Mouse (Mus musculus): ENCODE results near the gene Nkd1. TPM values are rescaled to one million over a fixed set of nuclear protein-coding genes. Genes with fewer than 3 reads are reported as not detected.

Gene Nkd1
- polyA plus RNA-seq, 1 experiment from 2014 or later, result 27.8 TPM

DNA sequence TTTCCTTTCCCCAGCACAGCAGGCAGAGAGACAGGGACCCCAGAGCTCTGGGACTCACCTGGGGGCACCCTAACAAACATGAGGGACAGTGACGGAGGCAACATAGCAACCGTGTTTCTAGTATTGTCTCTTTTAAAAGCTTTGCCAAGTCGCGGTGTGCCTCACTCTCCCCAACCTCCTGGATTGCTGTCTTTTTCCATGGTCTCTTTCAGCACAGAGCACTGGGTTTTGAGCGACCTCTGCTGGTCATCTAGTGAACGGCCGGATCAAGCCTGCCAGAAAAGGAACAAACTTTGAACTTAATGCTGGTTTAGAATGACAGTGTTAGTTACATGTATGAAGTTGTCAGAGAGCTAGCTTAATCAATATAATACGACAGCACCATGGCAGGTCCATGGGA is 100.3 kb downstream of the Nkd1 start:
- Histone ChIP-seq H3K4me2 (ENCODE audit: low read depth, low read length) (no peak overlapping the region), H3K4me1 (ENCODE audit: control insufficient read depth, insufficient read depth, low read length) (no peaks in the 10 kb centered on the region), H3K9ac (ENCODE audit: low read depth, low read length) (no peak overlapping the region), H3K27me3 (replicated peaks; ENCODE audit: control insufficient read depth, insufficient read depth, low read length) (peaks cover 2% of the 10 kb centered on the region; the same call in 1 of the 2 replicates), H3K4me3 (ENCODE audit: low read length) (no peak overlapping the region), H3K27ac (ENCODE audit: low read length) (no peak overlapping the region), H3K36me3 (ENCODE audit: control insufficient read depth, insufficient read depth, low read length) (no peaks in the 10 kb centered on the region), H3K9me3 (ENCODE audit: control insufficient read depth, low read length) (no peaks in the 10 kb centered on the region)
- peak; percentile 58; the same call in 1 of the 2 replicates for ATAC-seq
- 1% methylated on average over 8 of the region's 8 CpGs for WGBS

DNA sequence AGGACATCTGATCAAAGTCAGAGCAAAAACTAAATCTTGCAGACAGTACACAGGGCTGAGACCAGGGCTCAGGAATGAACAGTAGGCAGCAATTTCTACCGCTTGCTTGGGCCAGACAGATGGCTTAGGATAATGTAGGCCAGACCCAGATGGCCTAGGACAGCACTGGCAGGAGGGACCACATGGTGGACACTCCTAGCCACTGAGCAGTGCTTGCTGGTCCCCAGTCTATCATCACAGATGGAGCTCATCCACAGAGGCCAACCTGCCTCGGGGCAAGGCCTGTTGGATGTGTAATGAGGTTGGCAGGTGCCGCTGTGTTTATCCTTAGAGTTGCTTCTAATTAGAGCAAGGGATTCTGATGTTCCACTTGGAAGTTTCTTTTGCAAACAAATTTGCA is 102.2 kb downstream of the Nkd1 start:
- no peak overlapping the region for H3K4me3 ChIP-seq (ENCODE audit: low read length)
- WGBS, result 80% methylated on average over 3 of the region's 3 CpGs
- H3K4me1 ChIP-seq (ENCODE audit: control insufficient read depth, insufficient read depth, low read length), result peaks cover 6% of the 10 kb centered on the region; the same call in 1 of the 2 replicates
- H3K9ac ChIP-seq (ENCODE audit: low read depth, low read length), result no peak overlapping the region
- H3K36me3 ChIP-seq (ENCODE audit: control insufficient read depth, insufficient read depth, low read length), result no peaks in the 10 kb centered on the region
- ATAC-seq, result no peak
- H3K27ac ChIP-seq (ENCODE audit: low read length), result no peak overlapping the region
- H3K4me2 ChIP-seq (ENCODE audit: low read depth, low read length), result no peak overlapping the region
- peaks cover 2% of the 10 kb centered on the region; the same call in 1 of the 2 replicates for H3K27me3 ChIP-seq (replicated peaks; ENCODE audit: control insufficient read depth, insufficient read depth, low read length)
- no peaks in the 10 kb centered on the region for H3K9me3 ChIP-seq (ENCODE audit: control insufficient read depth, low read length)

DNA sequence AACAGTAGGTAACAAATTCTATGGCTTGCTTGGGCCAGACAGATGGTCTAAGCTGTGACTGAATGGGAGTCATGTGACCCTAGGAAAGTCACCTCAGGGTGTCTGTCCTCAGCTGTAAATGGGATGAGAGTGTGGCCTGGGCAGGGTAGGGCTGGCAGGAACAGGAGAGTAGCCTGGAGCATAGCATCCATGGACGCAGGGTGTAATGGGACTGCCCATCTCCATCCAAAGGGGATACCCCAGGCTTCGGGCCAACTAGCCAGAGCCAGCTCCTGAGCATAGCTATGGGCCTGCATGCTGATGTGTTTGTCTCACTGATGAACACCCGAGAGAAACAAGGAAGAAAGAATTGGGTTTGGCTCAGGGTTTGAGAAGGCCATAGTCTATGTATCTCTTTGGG is 103.1 kb downstream of the Nkd1 start:
- Histone ChIP-seq H3K36me3 (ENCODE audit: control insufficient read depth, insufficient read depth, low read length) (no peaks in the 10 kb centered on the region), H3K4me3 (ENCODE audit: low read length) (no peak overlapping the region), H3K4me1 (ENCODE audit: control insufficient read depth, insufficient read depth, low read length) (peaks cover 8% of the 10 kb centered on the region; the same call in 1 of the 2 replicates), H3K27ac (ENCODE audit: low read length) (no peak overlapping the region), H3K9me3 (ENCODE audit: control insufficient read depth, low read length) (no peaks in the 10 kb centered on the region), H3K9ac (ENCODE audit: low read depth, low read length) (no peak overlapping the region), H3K4me2 (ENCODE audit: low read depth, low read length) (no peak overlapping the region), H3K27me3 (replicated peaks; ENCODE audit: control insufficient read depth, insufficient read depth, low read length) (peaks cover 2% of the 10 kb centered on the region; the same call in 1 of the 2 replicates)
- WGBS, result 82% methylated on average over 3 of the region's 3 CpGs
- ATAC-seq, result no peak

DNA sequence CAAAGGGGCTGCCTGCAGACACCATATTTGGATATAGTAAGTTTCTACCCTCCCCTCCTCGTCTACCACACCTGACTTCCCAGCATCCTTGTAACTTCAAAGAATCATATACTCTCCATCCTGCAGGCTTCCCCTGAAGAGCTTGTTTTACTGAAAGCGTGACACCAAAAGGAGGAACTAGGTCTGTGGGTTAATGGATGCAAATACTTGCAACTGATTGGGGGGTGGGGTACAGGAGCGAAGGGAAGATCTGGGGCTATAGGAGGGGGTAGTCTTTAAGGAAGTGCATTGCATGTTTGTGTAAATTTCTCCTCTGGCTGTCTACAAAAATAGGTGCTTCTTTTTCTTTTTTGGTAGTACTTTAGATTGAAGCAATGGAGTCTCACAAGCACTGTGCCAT is 105.3 kb downstream of the Nkd1 start:
- Histone ChIP-seq H3K27ac (ENCODE audit: low read length) (no peak overlapping the region), H3K4me3 (ENCODE audit: low read length) (no peak overlapping the region), H3K9ac (ENCODE audit: low read depth, low read length) (no peak overlapping the region), H3K9me3 (ENCODE audit: control insufficient read depth, low read length) (no peaks in the 10 kb centered on the region), H3K4me1 (ENCODE audit: control insufficient read depth, insufficient read depth, low read length) (peaks cover 8% of the 10 kb centered on the region; the same call in 1 of the 2 replicates), H3K36me3 (ENCODE audit: control insufficient read depth, insufficient read depth, low read length) (no peaks in the 10 kb centered on the region), H3K4me2 (ENCODE audit: low read depth, low read length) (no peak overlapping the region), H3K27me3 (replicated peaks; ENCODE audit: control insufficient read depth, insufficient read depth, low read length) (peaks cover 2% of the 10 kb centered on the region; the same call in 1 of the 2 replicates)
- ATAC-seq, result no peak
- WGBS, result 79% methylated on average over 3 of the region's 3 CpGs

DNA sequence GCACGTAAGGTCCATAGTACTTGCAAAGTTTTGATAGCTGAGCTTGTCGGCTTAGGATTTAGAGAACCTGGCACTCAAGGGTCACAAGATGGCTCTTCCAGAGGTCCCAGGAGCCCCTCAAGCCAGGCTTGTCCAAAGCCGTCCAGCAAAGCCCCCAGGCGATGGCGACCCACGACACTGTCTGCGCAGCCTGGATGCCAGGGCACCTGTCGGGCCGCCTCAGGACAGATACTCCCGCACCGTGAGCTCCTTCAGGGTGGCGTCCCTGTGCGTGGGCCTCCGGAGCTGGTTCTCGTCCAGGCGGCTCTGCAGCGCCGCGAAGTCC is 105.7 kb downstream of the Nkd1 start:
- peak overlapping the region; percentile 95 for H3K4me2 ChIP-seq (ENCODE audit: low read depth, low read length)
- H3K27ac ChIP-seq (ENCODE audit: low read length), result no peak overlapping the region
- peaks cover 8% of the 10 kb centered on the region; the same call in 1 of the 2 replicates for H3K4me1 ChIP-seq (ENCODE audit: control insufficient read depth, insufficient read depth, low read length)
- peak overlapping the region; percentile 78 for H3K9ac ChIP-seq (ENCODE audit: low read depth, low read length)
- 12% methylated on average over 19 of the region's 19 CpGs for WGBS
- H3K27me3 ChIP-seq (replicated peaks; ENCODE audit: control insufficient read depth, insufficient read depth, low read length), result peaks cover 2% of the 10 kb centered on the region; the same call in 1 of the 2 replicates
- H3K36me3 ChIP-seq (ENCODE audit: control insufficient read depth, insufficient read depth, low read length), result no peaks in the 10 kb centered on the region
- ATAC-seq, result no peak
- peak overlapping the region; percentile 58 for H3K4me3 ChIP-seq (ENCODE audit: low read length)
- H3K9me3 ChIP-seq (ENCODE audit: control insufficient read depth, low read length), result no peaks in the 10 kb centered on the region

DNA sequence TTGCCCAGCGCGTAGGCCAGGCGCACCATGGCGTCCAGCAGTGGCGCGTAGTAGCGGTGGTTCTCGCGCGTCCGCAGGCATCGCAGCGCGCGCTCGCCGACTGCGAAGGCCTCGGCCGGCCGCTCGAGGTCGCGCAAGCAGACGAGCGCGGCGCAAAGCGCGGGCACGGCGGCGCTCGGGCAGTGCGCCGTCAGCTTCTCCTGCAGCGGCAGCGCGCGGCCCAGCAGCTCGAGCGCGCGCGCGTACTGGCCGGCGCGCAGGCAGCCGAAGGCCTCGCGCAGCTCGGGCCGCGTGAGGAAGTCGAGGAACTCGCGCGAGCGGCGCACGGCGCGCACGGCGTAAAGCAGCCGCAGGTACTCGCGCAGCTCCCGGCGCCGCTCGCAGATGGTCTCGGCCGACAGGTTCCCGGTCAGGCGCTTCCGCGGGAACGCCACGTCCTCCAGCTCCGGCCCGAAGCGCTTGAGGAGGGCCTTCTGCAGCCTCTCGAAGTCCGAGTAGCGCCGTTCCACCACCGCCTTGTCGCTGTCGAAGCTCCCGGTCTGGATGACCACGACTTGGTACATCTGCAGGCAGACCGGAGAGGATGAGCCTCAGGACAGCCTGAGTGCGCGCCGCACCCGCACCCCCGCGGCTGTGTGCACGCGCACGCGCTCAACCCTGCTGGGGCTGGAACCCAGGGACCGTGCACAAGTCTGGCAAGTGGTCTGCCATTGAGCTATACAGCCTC is 106.3 kb downstream of the Nkd1 start:
- no peaks in the 10 kb centered on the region for H3K36me3 ChIP-seq (ENCODE audit: control insufficient read depth, insufficient read depth, low read length)
- peaks cover 8% of the 10 kb centered on the region; the same call in 1 of the 2 replicates for H3K4me1 ChIP-seq (ENCODE audit: control insufficient read depth, insufficient read depth, low read length)
- H3K4me2 ChIP-seq (ENCODE audit: low read depth, low read length), result peak overlapping the region; percentile 95
- WGBS, result under 1% methylated on average over 104 of the region's 105 CpGs
- peaks cover 2% of the 10 kb centered on the region; the same call in 1 of the 2 replicates for H3K27me3 ChIP-seq (replicated peaks; ENCODE audit: control insufficient read depth, insufficient read depth, low read length)
- peak; percentile 90 for ATAC-seq
- peak overlapping the region; percentile 78 for H3K9ac ChIP-seq (ENCODE audit: low read depth, low read length)
- H3K27ac ChIP-seq (ENCODE audit: low read length), result peak overlapping the region; percentile 15; the same call in 1 of the 2 replicates
- H3K9me3 ChIP-seq (ENCODE audit: control insufficient read depth, low read length), result no peaks in the 10 kb centered on the region
- peak overlapping the region; percentile 58 for H3K4me3 ChIP-seq (ENCODE audit: low read length)

DNA sequence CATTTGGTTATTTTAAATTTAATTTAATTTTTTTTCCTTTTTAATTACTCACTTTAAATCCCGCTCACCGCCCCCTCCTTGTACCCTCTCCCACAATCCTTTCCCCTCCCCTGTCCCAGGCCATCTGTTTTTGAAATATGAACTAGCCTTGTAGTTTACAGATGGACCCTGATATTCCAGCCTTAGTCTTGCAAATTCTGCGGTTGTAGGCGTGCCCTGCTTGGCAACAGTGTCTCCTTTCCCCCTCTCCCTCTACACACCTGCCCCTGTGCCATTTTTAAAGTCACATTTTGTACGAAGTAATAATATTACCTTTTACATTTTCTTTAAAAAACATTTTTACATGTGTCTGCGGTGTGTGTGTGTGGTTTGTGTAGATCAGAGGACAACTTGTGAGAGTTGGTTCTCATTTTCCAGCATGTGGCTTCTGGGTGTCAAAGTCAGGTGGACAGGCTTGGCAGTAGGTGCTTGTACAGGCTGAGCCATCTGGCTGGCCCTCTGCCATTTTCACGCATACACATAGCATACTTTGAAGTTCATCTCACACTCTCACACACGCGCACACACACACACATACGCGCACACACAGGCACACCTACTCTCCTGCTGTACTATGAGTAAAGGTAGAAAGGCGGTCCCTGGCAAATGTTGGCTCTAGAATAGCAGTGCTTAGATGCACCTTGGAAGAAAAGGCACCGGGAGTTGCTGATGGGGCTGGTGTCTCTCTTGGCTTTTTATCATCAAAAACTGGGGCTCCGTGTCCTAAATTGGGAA is 107.0 kb downstream of the Nkd1 start:
- Histone ChIP-seq H3K9ac (ENCODE audit: low read depth, low read length) (peak overlapping the region; percentile 78; the same call in 1 of the 2 replicates), H3K4me3 (ENCODE audit: low read length) (peak overlapping the region; percentile 58), H3K36me3 (ENCODE audit: control insufficient read depth, insufficient read depth, low read length) (no peaks in the 10 kb centered on the region), H3K27me3 (replicated peaks; ENCODE audit: control insufficient read depth, insufficient read depth, low read length) (peaks cover 2% of the 10 kb centered on the region; the same call in 1 of the 2 replicates), H3K4me1 (ENCODE audit: control insufficient read depth, insufficient read depth, low read length) (peaks cover 8% of the 10 kb centered on the region; the same call in 1 of the 2 replicates), H3K4me2 (ENCODE audit: low read depth, low read length) (peak overlapping the region; percentile 95), H3K9me3 (ENCODE audit: control insufficient read depth, low read length) (no peaks in the 10 kb centered on the region), H3K27ac (ENCODE audit: low read length) (no peak overlapping the region)
- no peak for ATAC-seq
- 66% methylated on average over 14 of the region's 14 CpGs for WGBS

DNA sequence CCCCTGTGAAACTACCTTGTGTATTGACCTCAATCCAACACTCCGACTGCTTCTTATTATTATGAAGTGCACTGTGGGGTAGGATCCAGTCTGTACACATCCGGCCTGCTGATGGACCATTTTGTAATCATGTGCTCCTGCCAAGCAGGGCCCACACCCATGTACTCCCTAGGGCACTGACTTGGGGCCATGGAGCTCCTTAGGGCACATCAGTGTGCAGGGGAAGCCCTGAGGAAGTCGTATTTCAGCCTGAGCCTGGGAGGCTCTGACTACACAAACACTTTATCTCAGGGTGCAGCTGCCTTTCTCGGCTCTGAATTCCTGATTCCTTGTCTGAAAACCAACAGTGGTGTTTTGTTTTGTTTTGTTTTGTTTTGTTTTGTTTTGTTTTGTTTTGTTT is 109.1 kb downstream of the Nkd1 start:
- no peak overlapping the region for H3K9ac ChIP-seq (ENCODE audit: low read depth, low read length)

DNA sequence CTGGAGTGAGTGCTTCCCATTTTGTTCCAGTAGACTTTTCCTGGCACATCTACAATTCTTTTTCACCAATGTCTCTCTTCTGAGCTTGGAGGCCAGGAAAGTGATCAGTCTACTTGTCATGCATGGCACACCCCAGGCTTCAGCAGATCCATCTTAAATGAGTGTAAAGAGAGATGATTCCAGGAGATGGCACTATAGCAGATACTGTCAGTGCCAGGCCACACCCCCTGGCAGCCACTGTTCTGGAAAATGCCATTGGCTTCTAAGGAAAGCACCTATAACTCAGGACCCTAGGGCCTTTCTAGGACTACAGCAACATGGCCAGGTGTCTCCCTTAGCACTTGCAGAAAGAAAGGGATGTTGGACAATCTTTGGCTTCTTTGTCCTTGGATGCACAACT is 109.9 kb downstream of the Nkd1 start:
- no peak for ATAC-seq
- H3K4me1 ChIP-seq (ENCODE audit: control insufficient read depth, insufficient read depth, low read length), result peaks cover 8% of the 10 kb centered on the region; the same call in 1 of the 2 replicates
- no peaks in the 10 kb centered on the region for H3K27me3 ChIP-seq (replicated peaks; ENCODE audit: control insufficient read depth, insufficient read depth, low read length)
- no peak overlapping the region for H3K4me3 ChIP-seq (ENCODE audit: low read length)
- H3K36me3 ChIP-seq (ENCODE audit: control insufficient read depth, insufficient read depth, low read length), result no peaks in the 10 kb centered on the region
- no peak overlapping the region for H3K4me2 ChIP-seq (ENCODE audit: low read depth, low read length)
- H3K9ac ChIP-seq (ENCODE audit: low read depth, low read length), result no peak overlapping the region
- no peak overlapping the region for H3K27ac ChIP-seq (ENCODE audit: low read length)
- H3K9me3 ChIP-seq (ENCODE audit: control insufficient read depth, low read length), result no peaks in the 10 kb centered on the region

More for the DNA sequence above, 109.1 kb downstream of the Nkd1 start:
- Histone ChIP-seq H3K27ac (ENCODE audit: low read length) (no peak overlapping the region), H3K36me3 (ENCODE audit: control insufficient read depth, insufficient read depth, low read length) (no peaks in the 10 kb centered on the region), H3K4me2 (ENCODE audit: low read depth, low read length) (no peak overlapping the region), H3K4me1 (ENCODE audit: control insufficient read depth, insufficient read depth, low read length) (peaks cover 8% of the 10 kb centered on the region; the same call in 1 of the 2 replicates), H3K27me3 (replicated peaks; ENCODE audit: control insufficient read depth, insufficient read depth, low read length) (peaks cover 2% of the 10 kb centered on the region; the same call in 1 of the 2 replicates), H3K9me3 (ENCODE audit: control insufficient read depth, low read length) (no peaks in the 10 kb centered on the region), H3K4me3 (ENCODE audit: low read length) (no peak overlapping the region)
- no peak for ATAC-seq
- 67% methylated on average over 4 of the region's 4 CpGs for WGBS
